Mouse (Mus musculus): ENCODE data around the gene Trp73.

The Trp73 gene

DNA sequence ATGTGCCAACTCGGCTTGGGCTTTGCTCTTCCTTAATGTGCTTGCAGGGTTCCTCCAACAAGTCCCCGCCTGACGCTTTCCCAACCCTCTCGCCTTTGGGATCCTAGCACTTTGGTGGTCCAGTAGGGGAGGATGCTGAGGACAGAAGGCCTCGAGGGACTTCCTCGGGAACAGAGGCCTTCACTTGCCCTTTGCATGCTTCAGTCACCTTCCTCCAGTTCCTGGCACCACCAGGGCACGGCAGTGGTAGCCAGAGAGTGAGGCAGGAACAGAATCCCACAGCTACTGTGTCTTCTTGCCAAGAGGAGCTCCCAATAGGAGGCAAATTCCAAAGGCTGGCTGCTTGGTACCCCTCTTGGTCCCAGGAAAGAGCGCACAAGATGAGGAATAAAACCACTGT is 36.6 kb downstream of the Trp73 start:
- DNase-seq (ENCODE audit: low spot score) = no peak

DNA sequence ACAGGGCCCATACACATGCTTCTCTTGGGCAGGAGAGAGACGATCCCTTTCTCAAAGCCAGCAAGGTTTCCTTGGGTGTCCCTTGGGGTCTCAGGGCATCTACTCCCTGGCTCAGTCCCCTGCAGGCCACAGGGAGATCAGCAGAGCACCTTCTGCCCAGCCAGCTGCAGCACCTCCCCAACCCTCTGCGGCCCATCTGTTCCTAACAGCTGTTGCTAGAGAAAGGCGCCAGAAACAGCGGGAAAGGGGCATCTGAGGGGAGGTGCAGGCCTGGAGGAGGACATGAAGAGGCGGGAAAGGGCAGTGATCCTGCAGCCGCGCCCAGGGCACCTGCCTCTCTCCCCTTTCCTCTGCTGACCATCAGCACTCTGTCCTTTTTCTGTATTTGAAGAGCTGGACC is 40.6 kb downstream of the Trp73 start:
- DNase-seq (ENCODE audit: low spot score) = no peak

DNA sequence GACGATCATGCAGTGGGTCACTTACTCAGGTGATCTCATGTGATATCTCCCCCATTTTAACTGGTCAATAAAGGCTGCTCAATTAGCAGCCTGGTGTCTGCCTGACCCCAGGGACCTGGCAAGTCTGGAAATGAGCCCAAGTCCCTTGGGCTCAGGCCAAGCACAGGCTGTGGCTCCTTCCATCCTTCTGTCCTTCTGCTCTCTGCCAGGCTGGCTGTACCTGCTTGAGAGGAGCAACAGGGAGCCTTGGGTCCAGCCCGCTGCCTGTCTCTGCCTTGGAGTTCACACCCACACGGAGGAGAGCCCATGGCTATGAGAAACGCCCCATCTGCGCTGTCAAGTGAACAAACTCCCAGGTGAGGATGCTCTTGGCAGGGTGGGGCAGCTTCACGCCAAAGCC is 43.9 kb downstream of the Trp73 start:
- DNase-seq (ENCODE audit: low spot score) = no peak

DNA sequence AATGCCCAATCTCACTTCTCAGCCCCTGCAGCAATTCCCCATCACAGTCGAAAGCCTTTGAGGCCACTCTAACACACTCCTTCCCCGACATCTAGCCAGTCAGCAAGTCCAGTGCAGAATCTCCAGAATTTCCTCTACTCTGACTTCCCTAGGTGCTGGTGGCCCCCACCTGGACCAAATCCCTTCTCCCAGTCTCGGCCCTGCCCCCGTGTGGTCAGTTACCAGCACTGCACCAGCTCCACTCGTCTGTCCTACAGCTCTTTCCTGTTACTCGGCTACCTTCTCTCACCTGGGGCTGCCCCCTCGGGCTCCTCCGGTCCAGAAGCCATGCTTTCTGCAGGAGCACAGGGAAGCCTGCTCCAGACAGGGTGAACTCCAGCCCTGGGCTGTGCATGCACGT is 46.8 kb downstream of the Trp73 start:
- DNase-seq (ENCODE audit: low spot score) = peak; percentile 15

DNA sequence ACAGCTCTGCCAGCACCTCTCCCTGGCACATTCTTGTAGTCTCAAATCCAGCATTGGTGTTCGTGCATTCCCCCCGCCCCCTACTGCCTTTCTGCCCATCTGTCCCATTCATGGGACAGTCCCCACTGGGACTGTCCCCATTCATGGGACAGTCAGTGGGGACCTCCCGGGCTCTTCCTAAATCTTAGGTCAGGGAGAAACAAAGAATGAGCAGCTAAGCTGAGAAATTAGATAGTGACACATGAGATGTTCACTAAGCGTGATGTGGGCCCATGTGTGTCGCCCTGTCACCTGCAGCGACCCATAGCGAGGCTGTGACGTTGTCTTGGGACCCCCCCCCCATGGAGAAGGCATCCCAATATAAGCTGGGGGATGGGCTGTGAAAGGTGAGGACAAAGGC is 48.7 kb downstream of the Trp73 start:
- no peak for DNase-seq (ENCODE audit: low spot score)

DNA sequence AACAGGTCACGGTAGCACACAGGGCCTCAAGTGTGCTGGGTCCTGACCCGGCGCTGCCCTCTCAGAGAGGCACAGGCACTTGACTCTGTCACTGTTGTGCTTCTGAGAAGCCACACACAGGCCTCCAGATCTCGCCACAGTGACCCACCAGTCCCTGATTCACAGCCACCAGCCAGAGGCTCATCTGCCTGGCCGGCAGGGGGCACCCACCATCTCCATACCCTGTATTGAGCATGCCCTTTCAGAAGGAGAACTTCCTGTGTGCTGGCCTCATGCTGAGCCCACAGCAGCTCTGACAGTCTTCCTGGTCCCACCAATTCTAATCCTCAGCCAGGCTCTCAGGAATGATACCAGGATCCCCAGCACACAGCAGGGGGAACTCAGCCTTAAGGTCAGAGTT is 50.8 kb downstream of the Trp73 start:
- DNase-seq (ENCODE audit: low spot score) = no peak

DNA sequence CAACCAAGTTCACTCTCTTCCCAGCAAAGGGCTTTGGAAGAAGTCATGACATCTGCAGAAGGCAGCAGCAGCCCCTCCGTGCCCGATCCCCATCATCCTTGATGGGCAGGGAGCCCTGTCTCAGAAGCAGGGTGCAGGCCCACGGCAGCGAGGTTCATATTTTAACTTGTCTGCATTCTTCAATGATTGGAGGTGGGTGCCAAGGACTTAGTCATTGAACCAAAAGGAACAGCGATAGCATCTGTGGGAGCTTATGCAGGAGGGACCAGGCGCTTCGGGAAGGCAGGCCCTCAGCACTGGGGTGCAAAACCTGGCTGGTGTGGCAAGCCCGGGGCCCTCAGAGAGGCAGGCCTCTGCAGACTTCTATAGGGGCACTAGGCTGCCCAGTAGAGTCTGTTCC is 53.6 kb downstream of the Trp73 start:
- DNase-seq (ENCODE audit: low spot score) = no peak

DNA sequence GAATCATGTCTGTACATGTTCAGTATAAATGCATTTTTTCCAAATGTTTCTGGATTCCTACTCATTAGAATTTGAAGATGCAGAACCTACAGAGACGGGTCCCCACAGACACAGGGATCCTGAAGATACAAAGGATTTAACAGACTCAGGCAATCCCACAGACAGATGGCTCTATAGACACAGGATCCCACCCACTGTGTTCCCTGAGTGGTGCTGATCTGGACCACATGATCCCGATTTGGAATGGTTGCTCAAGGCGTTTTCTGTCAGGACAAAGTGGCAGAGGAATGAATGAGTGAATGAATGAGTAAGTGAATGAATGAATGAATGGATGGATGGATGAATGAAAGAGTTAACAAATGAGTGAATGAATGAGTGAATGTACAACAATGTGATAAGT is 54.2 kb downstream of the Trp73 start:
- DNase-seq (ENCODE audit: low spot score) = no peak

DNA sequence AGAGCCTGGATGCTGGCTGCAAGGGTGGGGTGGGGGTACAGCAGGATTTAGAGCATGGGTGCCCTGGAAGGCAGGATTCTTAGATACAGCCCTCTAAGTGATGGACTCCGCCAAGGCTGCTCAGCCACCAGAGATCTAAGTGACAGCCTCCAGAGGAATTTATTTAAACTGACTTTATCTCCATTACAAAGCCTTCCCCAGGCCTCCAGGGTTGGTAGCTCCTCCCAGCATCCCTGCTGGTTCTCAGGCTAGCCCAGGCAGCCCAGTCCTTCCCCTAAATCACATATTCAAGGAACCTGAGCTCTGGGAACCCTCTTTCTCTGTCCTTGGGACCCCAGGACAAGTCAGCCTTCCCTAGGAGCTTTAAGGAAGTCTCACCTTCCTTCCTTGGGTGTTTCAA is 58.0 kb downstream of the Trp73 start:
- no peak for DNase-seq (ENCODE audit: low spot score)

DNA sequence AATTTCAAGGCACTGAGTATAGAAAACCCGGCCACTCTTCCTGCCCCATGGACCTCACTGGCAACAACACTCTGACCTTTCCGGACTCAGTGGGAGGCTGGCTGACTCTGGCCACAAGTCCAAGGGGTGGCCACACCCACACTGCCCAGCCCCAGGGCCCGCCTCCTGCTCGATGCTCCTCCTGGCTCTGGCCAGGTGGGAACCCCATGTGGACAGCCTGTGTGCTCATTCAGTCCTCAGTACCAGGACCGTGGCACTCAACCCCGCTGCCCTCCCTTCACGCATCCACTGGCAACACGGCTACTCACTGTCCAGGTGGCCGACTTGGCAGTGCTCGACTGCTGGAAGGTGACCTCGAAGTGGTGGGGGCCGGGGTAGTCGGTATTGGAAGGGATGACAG is 59.0 kb downstream of the Trp73 start:
- no peak for DNase-seq (ENCODE audit: low spot score)

DNA sequence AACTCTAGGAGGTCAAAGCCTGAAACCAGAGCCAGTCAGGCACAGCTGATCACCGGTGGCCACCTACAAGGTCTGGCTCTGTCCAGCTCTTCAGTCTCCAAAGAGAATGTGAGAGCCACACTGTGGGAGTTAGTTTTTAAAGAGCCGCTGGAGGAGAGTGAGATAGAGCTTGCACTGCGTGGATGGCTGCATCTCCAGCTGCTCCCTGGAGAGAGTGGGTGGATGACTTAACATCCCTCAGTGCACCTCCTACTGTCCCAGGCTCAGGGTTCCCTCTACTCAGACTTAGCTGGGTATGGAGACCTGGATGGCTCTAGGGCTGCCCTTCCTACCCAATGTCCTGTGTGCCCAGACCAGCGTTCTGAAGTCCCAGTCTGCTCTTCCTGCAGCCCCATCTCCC is 59.8 kb downstream of the Trp73 start:
- DNase-seq (ENCODE audit: low spot score) = no peak

DNA sequence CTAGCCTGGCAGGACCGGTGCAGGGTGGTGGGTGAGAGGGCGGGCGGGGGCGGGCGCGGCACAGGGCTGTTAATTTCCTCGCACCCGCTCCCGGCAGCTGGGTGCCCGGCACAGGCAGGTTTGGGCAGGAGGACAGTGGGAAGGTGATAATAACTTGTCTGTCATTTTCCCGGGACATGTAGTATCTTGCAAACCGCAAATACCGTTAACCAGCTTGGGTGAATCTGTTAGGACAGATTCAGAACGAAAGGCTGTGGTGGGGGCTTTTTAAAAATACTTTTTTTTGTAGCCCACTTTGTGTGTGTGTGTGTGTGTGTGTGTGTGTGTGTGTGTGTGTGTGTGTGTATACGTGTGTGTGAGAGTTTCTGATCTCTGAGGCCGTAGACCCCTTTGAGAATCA is 68.1 kb downstream of the Trp73 start:
- DNase-seq (ENCODE audit: low spot score) = no peak

DNA sequence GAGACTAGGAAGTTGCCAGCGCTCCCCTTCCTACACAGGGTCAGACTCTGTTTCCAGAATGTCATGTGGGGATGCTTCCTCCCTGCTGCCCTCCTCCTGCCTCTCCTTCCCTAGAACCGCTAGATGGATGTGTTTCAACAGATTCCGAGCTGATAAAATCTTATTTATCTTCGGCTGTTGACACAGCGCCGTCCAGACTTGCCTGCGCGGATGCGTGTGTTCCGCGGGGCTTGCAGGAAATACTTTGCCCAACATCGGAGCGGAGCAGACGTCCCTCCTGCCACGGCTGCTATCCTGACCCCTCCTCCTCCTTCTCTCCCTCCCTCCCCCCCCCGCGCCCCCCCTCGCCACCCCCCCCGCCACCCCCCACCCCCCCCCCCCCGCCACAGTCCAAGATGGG is 68.5 kb downstream of the Trp73 start:
- DNase-seq (ENCODE audit: low spot score) = no peak

DNA sequence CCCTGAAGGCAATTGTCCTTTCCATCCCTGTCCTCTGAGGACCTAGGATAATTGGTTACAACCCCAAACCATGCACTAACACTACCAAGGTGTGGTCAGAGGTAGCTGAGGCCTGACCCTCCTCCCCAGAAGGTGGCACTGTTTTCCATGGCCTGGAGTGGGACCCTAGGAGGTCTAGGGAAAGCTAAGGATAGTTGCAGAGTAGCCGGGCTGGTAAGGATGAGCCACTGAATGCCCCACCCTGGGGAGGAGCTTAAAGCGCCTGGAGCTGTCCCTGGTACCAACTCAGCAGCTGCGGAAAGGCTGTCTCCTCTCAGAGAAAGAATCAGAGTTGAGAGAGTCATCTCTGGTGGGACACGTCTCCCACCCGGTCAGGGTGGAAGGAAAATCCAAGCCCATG is 69.1 kb downstream of the Trp73 start:
- no peak for DNase-seq (ENCODE audit: low spot score)

DNA sequence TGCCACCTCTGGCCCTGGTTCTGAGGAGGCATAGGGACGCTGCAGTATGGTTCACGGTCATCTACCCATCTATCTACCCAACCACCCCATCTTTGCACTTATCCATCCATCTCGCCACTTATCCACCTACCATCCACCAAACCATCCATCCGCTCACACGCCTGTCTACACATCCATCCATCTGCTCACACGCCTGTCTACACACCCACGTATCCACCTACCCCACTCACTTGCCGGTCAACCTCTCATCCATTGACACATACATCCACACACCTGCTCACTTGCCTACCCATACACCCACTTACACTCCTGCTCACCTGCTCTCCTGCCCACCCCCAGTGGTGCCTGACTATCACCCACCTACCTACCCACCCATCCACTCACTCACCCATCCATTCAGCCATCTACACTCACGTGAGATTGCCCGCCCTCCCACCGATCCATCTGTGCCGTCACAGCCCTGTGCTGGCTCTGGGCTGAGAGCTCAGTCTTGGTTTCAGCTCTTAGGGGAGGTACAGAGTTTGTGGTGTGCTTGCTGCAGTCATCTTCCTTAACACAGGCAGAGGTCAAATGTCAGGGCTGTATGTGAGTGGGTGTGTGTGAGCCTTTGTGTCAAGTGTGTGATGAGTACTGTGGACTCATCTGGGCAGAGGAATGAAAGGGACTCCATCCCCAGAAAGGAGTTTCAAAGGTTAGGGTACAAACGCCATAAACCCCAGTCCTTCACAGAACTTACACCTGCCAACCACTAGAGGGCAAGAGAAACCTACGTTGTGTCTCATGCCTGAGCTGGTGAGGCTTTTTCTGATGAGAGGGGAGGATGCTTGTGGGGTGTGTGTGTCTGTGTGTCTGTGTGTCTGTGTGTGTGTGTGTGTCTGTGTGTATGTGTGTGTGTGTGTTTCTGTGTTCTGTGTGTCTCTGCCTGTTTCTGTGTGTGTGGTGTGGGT is 74.9 kb downstream of the Trp73 start:
- DNase-seq (ENCODE audit: low spot score) = no peak

DNA sequence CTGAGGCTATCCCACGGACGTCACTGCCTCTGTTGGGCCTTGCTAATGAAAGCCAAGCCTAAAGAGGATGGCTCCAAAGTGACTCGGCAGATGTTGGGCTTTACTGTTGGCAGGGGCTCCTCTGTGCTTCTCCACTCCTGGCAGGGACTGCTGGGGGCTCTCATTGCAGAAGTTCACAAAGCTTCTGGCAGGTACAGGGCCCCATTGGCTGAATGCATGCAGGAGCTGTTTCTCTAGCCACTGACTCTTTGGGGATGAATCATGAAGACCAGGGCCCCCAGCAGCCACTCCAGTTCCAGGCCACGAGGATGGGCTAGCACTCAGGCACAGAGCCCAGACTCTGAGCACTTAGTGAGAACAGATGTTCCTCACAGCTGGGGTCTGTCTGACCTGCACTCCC is 82.3 kb downstream of the Trp73 start:
- DNase-seq (ENCODE audit: low spot score) = no peak

DNA sequence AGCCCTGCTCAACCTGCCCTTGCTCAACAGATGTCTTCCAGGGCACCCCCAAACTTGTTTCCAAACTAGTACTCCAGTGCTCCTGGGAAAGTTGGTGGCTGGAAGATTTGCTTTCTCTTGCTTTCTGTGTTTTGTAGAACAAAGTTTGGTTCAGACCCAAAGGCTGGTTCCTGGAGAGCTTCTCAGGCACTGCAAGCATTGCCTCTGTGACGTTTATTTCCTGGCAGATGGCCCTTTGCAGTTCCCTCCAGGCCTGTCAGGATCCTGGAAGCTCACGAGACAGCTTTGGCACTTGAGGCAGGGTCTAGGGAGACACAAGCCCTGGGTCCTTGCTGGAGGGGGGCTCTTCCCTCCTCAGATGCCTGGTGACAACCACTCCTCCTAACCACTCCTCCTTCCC is 83.3 kb downstream of the Trp73 start:
- no peak for DNase-seq (ENCODE audit: low spot score)

DNA sequence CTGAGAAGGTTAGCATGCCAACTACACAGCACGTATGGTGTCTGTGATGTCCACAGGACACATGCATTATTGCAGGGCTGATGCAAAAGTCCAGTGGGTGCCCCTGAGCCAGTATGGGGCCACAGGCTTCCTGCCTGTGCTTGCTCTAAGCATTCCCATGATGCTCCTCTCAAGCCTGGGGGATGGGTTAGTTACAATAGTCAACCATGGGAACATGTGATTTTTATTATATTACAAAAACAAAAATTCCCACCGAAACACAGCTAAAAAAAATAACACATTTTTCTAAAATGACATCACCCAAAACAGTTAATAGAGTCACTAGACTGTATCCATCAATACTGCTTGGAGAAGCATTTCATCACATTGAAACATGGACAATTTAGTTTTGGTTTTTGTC is 84.0 kb downstream of the Trp73 start:
- no peak for DNase-seq (ENCODE audit: low spot score)

DNA sequence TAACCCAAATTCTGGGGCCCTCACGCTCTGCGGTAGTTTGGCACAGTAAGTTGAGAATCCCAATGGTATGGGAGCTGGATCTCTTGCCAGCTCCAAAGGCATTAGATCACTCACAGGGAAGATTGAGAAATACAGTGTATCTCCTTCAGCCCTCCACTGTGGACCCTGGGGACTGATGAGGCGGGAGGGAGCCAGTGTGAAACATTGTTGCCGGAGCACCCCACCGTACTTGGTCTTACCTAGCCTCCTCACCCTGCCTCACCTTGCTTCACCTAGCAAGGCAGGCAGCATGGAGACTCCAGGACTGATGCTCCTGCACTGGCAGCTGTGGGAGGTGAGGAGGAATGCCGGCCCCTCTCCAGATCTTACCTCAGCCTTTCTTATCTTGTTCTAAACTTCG is 84.5 kb downstream of the Trp73 start:
- no peak for DNase-seq (ENCODE audit: low spot score)

DNA sequence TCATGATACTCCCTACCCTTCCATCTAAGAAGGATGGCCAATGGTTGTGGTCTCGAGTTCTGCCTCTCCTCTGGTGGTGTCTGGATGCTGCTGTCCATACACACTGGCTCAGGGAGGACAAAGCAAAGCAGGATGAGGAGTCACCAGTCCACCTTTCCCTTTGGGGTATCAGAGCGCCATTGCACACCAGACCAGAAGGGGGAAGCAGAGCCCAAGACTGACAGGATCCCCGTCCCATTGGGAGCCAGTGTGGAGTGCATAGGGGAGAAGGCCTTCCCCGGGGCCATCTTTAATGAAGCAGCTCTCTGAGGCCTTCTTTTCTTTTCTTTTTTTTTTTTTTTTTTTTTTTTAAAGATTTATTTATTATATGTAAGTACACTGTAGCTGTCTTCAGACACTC is 86.9 kb downstream of the Trp73 start:
- no peak for DNase-seq (ENCODE audit: low spot score)

DNA sequence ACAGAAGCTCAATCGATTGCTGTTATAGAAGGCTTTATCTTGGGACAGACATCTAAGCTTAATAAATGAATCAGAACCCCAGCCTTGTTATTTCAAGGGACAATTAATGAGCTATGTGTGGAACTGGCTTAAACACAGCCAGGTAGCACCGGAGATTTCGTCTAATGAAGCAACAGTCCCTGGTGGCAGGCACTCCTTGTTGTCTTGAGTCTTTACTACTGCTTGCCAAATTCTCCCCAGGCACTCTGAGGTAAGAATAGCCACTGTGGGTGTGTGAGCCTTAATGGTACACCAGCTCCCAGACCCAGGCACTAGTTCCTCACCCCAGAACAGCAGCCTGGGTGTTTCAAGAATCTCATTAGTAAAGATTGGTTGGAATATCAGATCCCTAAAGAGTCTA is 88.6 kb downstream of the Trp73 start:
- DNase-seq (ENCODE audit: low spot score) = no peak

DNA sequence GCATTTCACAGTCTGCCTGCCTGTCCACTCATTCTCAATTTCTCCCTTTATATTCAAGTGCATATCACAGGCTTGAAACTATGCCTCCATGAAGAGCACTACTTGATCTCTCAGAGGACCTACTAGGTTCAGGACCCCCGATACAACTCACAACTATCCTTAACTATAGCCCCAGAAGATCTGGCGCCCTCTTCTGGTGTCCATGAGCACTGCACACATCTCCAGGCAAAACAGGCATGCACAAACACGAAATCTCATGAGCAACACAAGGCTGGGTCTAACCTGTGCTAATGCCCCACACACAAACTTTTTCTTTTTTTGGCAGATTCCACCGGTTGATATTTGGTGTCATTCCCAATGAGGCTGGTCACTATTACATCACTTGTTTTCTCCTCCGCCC is 94.2 kb downstream of the Trp73 start:
- DNase-seq (ENCODE audit: low spot score) = no peak

DNA sequence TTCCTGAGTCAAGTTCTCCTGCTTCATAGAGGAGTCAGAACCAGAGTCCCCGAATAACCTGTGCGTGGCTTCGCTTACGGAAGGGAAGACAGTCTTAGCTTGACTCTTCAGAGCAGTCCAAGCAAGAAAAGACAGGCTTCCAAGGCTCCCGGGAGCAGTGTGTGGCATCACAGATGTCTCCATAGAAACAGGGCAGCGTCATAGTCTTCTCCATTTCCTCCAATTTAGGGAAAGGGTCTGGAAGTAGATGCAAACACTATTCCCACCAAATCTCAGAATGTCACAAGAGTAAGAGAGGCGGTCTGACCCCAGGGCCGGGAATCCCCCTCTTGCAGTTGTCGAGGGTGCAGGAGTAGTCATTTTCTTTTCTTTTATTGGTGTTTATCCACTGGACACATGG is 97.4 kb downstream of the Trp73 start, which contains the start of gene Ccdc27:
Ccdc27 (minus strand) TSS at position 101 of the 400 bp plus-strand sequence.
- DNase-seq (ENCODE audit: low spot score) = no peak

DNA sequence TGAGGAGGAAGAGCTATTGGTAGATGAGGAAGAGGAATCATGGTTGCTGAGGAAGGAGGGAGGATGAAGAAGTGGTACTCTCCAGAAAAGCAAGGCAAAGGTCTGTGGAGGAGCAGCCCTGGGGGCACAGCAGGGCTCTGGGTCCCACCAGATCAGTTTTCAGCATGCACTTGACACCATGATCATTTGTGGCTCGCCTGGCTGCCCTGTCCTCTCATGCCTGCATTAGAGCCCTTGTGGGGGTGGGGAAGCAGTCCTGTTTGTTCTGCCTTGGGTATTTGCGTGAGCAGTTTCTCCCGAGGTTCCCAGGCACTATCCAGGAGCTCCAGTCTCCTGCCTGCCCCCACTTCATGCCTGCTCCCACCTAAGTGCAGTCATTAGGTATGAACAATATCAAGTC is 102.9 kb downstream of the Trp73 start:
- DNase-seq (ENCODE audit: low spot score) = no peak
